Mouse (Mus musculus) stomach, embryonic 15.5 days (tissue): ENCODE results near the gene Slc48a1. TPM values are rescaled to one million over a fixed set of nuclear protein-coding genes. Genes with fewer than 3 reads are reported as not detected.

ENCODE experiments used
- ATAC-seq: fragments of 200-750 bp; cut with Nextera tagmentation; 2 replicates; pipeline ENCODE4 v1.8.0; 2017; ENCODE audit warnings: low read depth, moderate number of reproducible peaks, moderate TSS enrichment; ENCODE audit not compliant: insufficient read depth, low FRiP score
- H3K27ac ChIP-seq: fragments of 300-500 bp; sonication (generic); 2 replicates; pipeline ENCODE4 v1.5.1; 2015; ENCODE audit warnings: mild to moderate bottlenecking, inconsistent platforms
- H3K27me3 ChIP-seq: fragments of 300-500 bp; sonication (generic); replicated peaks from 2 replicates; pipeline ENCODE4 v1.6.1; 2015; ENCODE audit warnings: inconsistent platforms
- H3K36me3 ChIP-seq: fragments of 300-500 bp; sonication (generic); 2 replicates; pipeline ENCODE4 v1.6.1; 2015; ENCODE audit warnings: inconsistent platforms
- H3K4me1 ChIP-seq: fragments of 300-500 bp; sonication (generic); 2 replicates; pipeline ENCODE4 v1.6.1; 2015; ENCODE audit warnings: inconsistent platforms
- H3K4me2 ChIP-seq: fragments of 300-500 bp; sonication (generic); 2 replicates; pipeline ENCODE4 v1.6.1; 2015; ENCODE audit warnings: mild to moderate bottlenecking, inconsistent platforms
- H3K4me3 ChIP-seq: fragments of 300-500 bp; sonication (generic); replicated peaks from 2 replicates; pipeline ENCODE4 v1.5.1; 2015; ENCODE audit warnings: inconsistent platforms
- H3K9ac ChIP-seq: fragments of 300-500 bp; sonication (generic); 2 replicates; pipeline ENCODE4 v1.6.1; 2015; ENCODE audit warnings: inconsistent platforms
- H3K9me3 ChIP-seq: fragments of 300-500 bp; sonication (generic); 2 replicates; pipeline ENCODE4 v1.6.1; 2016; ENCODE audit warnings: inconsistent platforms
- WGBS: fragments of 180-500 bp; shearing (Covaris S2); methylation state at CpG from one replicate; pipeline ENCODE4 v1.1.7; 2015; 5-methylcytosine and 5-hydroxymethylcytosine counted together
- polyA plus RNA-seq: library from polyadenylated mRNA; unstranded; fragments of >200 nt; fragmentation: Nextera tagmentation; extraction: Ambion mirVana; gene quantifications from 2 replicates; pipeline ENCODE4 v1.2.1, GENCODE M21; 2015

Gene Slc48a1
- polyA plus RNA-seq, 1 experiment from 2014 or later = 41.9 TPM

DNA sequence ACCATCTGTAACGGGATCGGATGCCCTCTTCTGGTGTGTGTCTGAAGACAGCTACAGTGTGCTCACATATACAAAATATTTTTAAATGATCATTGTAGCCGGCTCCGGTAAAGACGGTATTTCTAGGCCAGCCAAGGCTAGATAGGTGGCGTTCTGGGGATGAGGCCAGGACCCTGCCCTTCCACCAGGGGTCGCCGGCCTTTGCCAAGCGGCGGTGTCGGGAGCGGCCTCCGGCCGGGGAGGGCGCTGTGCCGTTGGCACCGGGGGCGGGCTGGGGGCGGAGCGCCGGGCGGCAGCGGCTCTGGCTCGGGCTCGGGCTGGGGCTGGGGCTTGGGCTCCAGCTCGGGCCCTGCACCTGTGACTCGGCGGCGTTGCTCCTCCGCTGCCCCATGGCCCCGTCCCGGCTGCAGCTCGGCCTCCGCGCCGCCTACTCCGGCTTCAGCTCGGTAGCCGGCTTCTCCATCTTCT lies 5.8 kb downstream of the Slc48a1 start:
- Histone ChIP-seq H3K4me1 (peaks cover 39% of the 10 kb centered on the region), H3K36me3 (no peaks in the 10 kb centered on the region), H3K9me3 (no peaks in the 10 kb centered on the region), H3K4me2 (peak overlapping the region; percentile 91), H3K27ac (0 out of 2 replicates have a peak overlapping the region, but pooled peaks have one; percentile 7), H3K27me3 (no peaks in the 10 kb centered on the region), H3K9ac (peak overlapping the region; percentile 76), H3K4me3 (peak overlapping the region; percentile 65)
- WGBS = 2% methylated on average over 39 of the region's 39 CpGs
- ATAC-seq = peak; percentile 83

DNA sequence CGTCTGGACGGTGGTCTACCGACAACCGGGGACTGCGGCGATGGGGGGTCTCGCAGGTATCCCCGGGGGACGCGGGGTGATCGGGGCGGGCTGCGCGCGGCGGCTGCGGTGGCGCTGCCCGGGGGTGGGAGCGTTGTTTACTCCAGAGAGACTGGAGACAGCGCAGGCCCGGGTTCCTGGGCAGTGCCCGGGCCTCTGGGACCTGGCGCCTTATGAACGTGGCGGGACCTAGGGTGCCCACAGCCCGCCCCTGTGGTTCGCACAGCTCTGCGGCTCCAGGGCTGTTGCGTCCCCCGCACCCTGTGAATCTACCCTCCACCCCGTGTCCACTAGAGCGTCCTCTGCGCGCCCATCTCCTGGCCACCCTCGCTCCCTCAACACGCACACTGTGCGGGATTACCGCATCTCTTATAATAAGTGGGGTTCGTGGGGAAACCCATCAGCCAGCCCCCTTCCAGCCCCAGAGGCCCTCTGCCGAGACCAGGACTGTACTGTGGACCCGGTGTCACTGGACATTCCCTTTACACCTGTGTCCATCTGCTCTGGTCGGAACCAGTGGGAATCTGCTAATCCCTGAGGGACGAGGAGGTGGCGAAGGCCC lies 6.3 kb downstream of the Slc48a1 start:
- no peaks in the 10 kb centered on the region for H3K9me3 ChIP-seq
- no peaks in the 10 kb centered on the region for H3K36me3 ChIP-seq
- H3K4me1 ChIP-seq = peaks cover 39% of the 10 kb centered on the region
- peak overlapping the region; percentile 91 for H3K4me2 ChIP-seq
- 6% methylated on average over 45 of the region's 45 CpGs for WGBS
- peak overlapping the region; percentile 76 for H3K9ac ChIP-seq
- ATAC-seq = peak; percentile 38
- peak overlapping the region; percentile 65 for H3K4me3 ChIP-seq
- H3K27ac ChIP-seq = 0 out of 2 replicates have a peak overlapping the region, but pooled peaks have one; percentile 7
- no peaks in the 10 kb centered on the region for H3K27me3 ChIP-seq

DNA sequence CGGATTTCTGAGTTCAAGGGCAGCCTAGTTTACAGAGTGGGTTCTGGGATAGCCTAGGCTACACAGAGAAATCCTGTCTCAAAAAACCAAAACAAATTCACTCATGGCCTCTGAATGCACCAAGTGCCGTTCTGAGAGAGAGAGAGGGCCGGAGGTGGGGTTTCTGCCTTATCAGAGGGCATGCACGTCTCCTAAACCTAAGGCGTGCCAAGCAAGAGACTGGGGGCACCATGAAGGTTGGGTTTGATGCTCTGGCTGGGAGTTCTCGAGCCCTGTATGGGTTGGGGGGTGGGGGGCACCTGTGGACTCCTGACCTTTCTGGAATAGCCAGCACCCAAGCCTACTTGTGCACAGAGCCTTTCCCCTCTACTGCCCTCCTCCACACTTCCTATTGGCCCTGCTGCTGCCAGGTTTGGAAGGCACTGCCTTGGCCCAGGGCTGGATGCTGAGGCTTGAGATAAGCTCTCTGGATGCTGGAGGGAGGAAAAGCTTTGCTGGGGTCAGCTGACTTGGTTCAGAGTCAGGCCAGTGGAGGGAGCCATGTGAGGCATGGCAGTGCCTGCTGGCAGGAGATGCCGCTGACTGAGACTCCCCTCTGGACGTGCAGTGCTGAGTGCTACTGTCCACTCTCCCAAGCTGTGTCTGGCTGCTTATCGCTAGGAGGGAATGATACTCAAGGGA lies 7.6 kb downstream of the Slc48a1 start:
- WGBS = 75% methylated on average over 9 of the region's 9 CpGs
- no peaks in the 10 kb centered on the region for H3K27me3 ChIP-seq
- no peak overlapping the region for H3K9ac ChIP-seq
- H3K4me2 ChIP-seq = no peak overlapping the region
- no peaks in the 10 kb centered on the region for H3K9me3 ChIP-seq
- H3K4me3 ChIP-seq = no peak overlapping the region
- H3K4me1 ChIP-seq = peaks cover 37% of the 10 kb centered on the region
- H3K27ac ChIP-seq = no peak overlapping the region
- ATAC-seq = peak; percentile 44
- peaks cover 1% of the 10 kb centered on the region; the same call in 1 of the 2 replicates for H3K36me3 ChIP-seq

DNA sequence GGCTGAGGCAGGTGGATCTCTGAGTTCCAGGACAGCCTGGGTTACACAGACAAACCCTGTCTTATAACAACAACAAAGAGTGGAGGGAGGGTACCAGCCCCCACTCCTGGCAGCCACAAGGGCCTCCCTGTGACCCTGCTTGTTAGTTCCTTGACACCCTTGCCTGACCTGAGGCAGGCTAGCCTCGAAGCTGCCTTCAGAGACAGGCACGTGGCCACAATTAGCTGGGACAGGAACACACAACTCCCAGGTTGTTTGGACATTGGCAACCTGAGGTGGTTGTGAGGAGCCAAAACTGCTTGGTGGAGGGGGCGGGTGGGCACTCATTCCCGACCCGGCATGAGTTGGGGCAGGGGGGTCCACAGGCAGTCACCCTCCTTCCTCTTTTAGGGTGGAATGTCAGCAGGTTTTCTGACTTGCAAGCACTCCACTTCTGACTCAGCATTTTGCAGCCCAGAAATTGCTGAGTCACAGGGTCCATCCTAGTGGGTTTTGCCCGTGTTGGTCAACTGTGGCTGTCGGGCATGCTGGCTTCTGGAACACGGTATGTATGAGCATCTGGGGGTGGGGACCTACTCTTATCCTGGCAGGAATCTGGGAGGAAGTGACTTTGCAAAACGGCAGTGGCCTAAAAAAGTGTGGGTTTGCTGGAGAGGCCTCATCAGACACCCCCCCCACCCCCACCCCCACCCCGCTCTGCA lies 8.2 kb downstream of the Slc48a1 start:
- Histone ChIP-seq H3K9me3 (no peaks in the 10 kb centered on the region), H3K4me3 (no peak overlapping the region), H3K36me3 (peaks cover 5% of the 10 kb centered on the region; the same call in 1 of the 2 replicates), H3K4me2 (no peak overlapping the region), H3K27me3 (no peaks in the 10 kb centered on the region), H3K4me1 (peaks cover 35% of the 10 kb centered on the region), H3K27ac (no peak overlapping the region), H3K9ac (no peak overlapping the region)
- 71% methylated on average over 10 of the region's 10 CpGs for WGBS
- ATAC-seq = no peak

DNA sequence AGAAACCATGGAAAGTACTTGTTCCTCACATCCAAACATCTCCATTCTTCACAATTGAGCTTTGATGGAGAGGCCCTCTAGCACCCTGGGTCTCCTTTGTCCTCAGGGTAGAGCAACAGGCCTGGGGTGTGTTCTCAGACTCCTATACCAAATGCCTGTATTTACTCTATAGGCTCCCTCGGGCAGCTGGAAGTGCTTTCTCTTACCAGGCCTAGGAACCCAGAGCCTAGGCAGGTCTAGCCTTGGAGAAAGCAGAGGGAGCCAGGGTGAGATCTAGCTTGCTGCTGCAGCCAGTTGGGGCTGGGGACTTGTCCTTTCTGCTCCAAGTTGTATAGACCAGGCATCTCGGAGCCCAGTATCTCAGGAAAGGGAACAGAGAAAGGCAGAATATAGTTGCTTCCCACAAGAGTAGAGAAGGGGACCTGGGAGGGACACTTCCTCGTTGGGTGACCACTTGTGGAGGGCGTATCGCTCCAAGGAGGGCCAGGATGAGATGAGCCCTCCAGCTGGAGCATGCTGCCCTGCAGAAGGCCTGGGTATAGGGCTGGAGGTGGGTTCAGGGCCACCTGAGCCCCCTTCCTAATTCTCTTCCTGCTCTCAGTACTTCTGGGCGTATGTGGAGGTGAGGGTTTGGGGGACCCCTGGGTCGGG lies 9.0 kb downstream of the Slc48a1 start:
- no peak overlapping the region for H3K4me2 ChIP-seq
- no peak overlapping the region; the same call in 1 of the 2 replicates for H3K27ac ChIP-seq
- no peaks in the 10 kb centered on the region for H3K9me3 ChIP-seq
- no peak overlapping the region for H3K9ac ChIP-seq
- H3K4me3 ChIP-seq = no peak overlapping the region
- ATAC-seq = no peak
- WGBS = 77% methylated on average over 7 of the region's 7 CpGs
- H3K36me3 ChIP-seq = peaks cover 10% of the 10 kb centered on the region; the same call in 1 of the 2 replicates
- H3K4me1 ChIP-seq = peaks cover 31% of the 10 kb centered on the region
- H3K27me3 ChIP-seq = no peaks in the 10 kb centered on the region

DNA sequence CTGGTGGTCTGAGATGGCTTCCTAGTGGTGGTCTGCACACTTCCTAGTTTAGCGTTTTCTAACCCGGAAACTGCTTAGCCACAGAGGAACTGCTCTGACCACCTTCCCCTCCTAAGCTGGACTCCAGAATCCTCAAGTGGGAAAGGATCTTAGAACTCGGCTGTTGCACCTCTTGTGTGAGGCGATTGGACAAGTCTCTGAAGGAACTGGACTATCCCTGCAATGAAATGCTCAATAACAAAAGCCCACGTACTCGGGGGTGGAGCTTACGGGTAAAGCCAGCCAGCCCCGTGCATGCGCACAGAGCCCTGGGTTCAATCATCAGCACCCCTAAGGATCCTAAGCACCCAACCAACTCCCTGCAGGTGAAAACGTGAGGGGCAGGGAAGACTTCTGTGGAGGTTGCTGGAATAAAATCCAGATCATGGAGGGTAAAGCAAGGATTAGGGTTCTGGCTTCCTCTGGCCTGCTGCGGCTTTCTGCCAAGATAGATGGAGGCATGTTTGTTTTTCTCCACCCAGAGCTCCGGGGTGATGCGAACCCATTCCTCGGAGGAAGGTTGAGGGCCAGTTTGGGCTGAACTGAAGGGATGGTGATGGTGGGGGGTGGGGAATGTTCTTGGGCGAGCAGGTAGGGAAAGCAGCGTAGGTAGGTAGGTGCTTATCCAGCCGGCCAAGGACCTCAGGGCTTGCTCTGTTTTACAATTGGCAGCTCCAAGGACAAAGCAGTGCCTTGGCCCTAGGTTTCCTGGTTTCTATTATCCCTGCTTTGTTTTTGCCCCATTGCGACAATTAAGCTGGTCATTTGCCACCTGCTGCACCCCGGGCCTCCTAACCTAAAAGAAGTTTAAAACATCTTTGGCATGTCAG lies 9.7 kb downstream of the Slc48a1 start:
- ATAC-seq = no peak
- Histone ChIP-seq H3K9me3 (no peaks in the 10 kb centered on the region), H3K9ac (no peak overlapping the region), H3K27ac (no peak overlapping the region), H3K4me1 (peaks cover 24% of the 10 kb centered on the region), H3K4me3 (no peak overlapping the region), H3K4me2 (no peak overlapping the region), H3K36me3 (peaks cover 12% of the 10 kb centered on the region; the same call in 1 of the 2 replicates), H3K27me3 (no peaks in the 10 kb centered on the region)
- 73% methylated on average over 19 of the region's 19 CpGs for WGBS

DNA sequence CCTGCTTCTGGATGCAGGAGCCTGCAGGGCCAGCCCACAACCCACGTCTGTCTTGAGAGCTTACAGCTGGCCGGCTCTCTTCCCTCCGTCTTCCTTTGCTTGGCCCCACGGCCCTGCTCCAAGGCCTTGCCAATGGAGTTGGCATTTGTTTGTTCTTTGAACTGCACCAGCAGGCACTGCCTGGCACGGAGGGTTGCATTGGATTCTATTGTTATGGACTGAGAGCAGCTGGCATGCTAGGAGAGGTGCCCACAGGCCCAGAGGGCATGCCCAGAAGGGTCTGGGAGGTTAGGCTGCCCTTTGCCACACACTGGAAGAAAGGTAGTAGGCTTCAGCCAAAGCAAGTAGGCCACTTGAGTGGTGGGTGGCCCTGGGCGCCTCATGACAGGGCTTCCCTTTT lies 10.5 kb downstream of the Slc48a1 start:
- Histone ChIP-seq H3K9ac (no peak overlapping the region), H3K4me2 (no peak overlapping the region), H3K27me3 (no peaks in the 10 kb centered on the region), H3K27ac (peak overlapping the region; percentile 35; the same call in 1 of the 2 replicates), H3K9me3 (no peaks in the 10 kb centered on the region), H3K4me3 (no peak overlapping the region), H3K4me1 (peaks cover 24% of the 10 kb centered on the region), H3K36me3 (peaks cover 19% of the 10 kb centered on the region)
- 36% methylated on average over 6 of the region's 6 CpGs for WGBS
- no peak for ATAC-seq

DNA sequence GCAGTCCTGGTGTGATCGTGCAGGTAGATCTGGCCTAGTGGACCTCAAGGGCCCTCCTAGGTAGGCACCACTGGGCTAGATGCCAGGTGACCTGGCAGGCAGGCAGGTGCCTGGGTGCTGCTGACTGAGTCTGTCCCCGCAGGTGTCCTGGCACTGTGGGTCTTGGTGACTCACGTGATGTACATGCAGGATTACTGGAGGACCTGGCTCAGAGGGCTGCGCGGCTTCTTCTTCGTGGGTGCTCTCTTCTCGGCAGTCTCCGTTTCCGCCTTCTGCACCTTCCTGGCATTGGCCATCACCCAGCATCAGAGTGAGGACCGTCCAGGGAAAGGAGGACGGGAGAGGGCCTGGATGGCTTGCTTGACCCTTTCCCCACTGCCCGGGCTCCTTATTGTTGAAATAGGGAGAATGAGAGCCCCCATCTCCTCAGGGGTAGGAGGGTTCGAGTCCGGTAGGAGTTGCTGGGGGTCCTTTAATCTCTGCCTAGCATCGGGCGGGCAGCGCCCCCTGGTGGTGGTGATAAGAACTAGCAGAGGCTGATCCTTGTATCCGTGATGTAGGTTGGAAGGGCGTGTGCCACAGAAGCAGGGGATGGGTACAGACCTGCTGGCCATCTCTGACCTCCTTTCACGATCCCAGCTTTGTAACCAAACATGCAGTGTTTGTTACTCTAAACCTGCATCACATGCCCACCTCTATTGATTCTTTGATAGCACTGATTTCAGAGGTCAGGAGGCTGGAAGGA lies 11.6 kb downstream of the Slc48a1 start:
- Histone ChIP-seq H3K9ac (no peak overlapping the region), H3K4me1 (peaks cover 19% of the 10 kb centered on the region), H3K4me2 (no peak overlapping the region), H3K9me3 (no peaks in the 10 kb centered on the region), H3K27ac (no peak overlapping the region), H3K36me3 (peaks cover 22% of the 10 kb centered on the region), H3K27me3 (no peaks in the 10 kb centered on the region), H3K4me3 (no peak overlapping the region)
- 57% methylated on average over 20 of the region's 20 CpGs for WGBS
- ATAC-seq = no peak

DNA sequence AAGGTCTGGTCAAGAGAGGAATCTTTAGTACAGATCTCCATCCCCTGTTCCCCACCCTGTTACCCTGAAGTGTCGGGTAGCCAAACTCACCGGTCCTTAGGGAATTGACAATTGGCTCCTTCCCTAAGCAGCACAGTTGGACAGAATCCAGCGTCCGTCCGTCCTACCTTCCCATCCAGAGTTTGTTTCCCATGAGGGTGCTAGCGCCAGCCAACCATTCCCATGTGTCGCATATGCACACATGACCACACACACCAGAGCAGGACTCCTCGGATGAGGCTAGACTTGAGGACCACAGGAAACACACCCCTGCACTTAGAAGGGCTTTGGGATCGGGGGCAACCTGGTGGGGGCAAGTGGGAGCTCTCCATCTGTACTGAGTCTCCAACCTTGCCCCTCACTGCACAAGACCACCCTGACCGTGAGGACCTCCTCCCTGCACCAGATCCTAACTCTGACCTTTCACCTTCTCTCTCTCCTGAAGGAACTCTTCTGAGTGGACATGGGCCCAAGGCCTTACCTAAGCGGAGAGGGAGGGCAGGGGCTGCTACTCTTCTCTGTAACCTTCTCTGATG lies 12.9 kb downstream of the Slc48a1 start:
- Histone ChIP-seq H3K36me3 (peaks cover 22% of the 10 kb centered on the region), H3K4me3 (no peak overlapping the region), H3K4me2 (no peak overlapping the region), H3K4me1 (peaks cover 18% of the 10 kb centered on the region), H3K27ac (no peak overlapping the region), H3K9me3 (no peaks in the 10 kb centered on the region), H3K27me3 (no peaks in the 10 kb centered on the region), H3K9ac (no peak overlapping the region)
- WGBS = 86% methylated on average over 11 of the region's 11 CpGs
- ATAC-seq = no peak

DNA sequence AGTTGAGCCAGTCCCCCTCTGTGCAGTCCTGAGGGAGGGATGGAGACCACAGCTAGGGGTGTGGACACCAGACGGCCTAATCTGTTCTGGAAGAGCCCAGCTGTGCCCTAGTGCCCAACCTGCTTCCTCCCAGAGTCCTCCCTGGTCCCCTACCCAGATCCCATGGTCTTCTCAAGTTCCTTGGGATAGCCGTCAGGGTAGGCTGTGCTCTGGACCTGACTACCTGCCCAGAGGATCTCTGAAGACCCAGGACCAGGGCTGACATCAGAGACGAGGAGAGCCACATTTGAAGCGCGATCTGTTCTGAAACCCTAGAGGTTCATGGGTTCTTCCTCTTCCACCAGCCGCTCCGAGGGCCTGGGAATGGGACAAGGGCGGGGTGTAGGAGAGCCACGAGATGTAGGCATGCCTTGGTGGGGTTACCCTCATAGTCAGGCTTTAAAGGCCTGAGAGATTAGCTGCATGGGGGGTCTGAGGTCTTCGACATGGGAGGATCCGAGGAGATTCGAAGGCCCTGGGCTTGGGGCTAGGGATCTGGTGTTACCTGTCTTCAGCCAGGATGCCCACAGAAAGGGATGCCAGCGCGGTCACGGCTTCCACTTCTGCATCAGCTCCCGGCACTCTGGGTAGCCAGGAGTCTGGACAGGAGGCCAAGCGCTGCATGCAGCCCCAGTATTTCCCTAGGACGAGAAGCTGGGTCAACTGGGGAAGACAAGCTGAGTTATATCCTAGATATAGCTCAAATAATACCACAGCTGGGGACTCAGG lies 15.2 kb downstream of the Slc48a1 start:
- Histone ChIP-seq H3K36me3 (peaks cover 31% of the 10 kb centered on the region), H3K9ac (no peak overlapping the region), H3K27ac (no peak overlapping the region), H3K4me2 (no peak overlapping the region), H3K4me1 (peaks cover 6% of the 10 kb centered on the region), H3K4me3 (no peak overlapping the region), H3K9me3 (no peaks in the 10 kb centered on the region), H3K27me3 (no peaks in the 10 kb centered on the region)
- 89% methylated on average over 18 of the region's 18 CpGs for WGBS
- no peak for ATAC-seq
